In the genomic region with DNA sequence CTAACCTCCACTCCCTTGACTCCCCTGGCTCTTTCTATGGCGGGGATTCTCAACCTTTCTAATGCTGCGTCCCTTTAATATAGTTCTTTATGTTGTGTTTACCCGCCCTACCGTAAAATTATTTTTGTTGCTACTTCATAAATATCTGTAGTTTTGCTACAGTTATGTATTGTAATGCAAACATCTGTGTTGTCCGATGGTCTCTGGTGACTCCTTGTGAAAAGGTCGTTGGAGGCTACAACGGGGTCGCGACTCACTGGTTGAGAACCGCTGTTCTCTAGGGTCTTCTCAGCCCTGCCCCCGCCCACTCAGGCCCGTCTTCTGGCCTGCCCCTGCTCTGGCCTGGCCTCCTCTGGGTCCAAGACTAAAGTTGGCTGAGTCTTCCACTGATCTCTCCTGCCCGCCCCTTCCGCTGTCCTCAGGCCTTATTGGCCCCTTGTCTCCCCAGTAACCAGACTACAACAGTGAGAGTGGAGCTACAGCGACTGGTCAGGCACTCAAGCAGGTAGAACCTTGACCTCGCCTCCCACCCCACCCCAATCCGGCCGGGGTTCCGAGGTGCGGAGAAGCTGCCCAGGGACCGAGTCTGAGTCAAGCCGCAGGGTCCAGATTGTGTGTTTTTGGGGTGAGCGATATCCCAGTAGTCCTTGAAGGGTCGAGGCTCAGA, we compare ENCODE assay signal across 7 mouse cellular contexts. TPM values are rescaled to one million over a fixed set of nuclear protein-coding genes. Genes with fewer than 3 reads are reported as not detected.
A peak's percentile ranks its signal among the peaks of the same experiment; 100 is the strongest.
DNase-seq lines count a peak whose midpoint lies in the region; ATAC-seq and TF ChIP-seq lines count a peak whose summit lies in the region.

A gene (plus strand): TSS at position 311 of the 667 bp plus-strand sequence.

- TF ChIP-seq CTCF in brain, embryonic 14.5 days (IDR thresholded peaks at IDR 0.05; ENCODE audit: borderline replicate concordance, extremely low read depth, insufficient read depth, insufficient read length): no peak

- H3K4me1 ChIP-seq in forebrain, embryonic 14.5 days (ENCODE audit: control insufficient read depth, insufficient read depth, low read length): peaks cover 6% of the 10 kb centered on the region
- H3K4me1 ChIP-seq in megakaryocyte, embryonic 14.5 days: peaks cover 59% of the 10 kb centered on the region

- peak within 1 kb of the TSS; percentile 52 for H3K4me2 ChIP-seq in forebrain, embryonic 14.5 days (ENCODE audit: low read length)

- peak within 1 kb of the TSS; percentile 63; the same call in 1 of the 2 replicates for H3K27ac ChIP-seq in forebrain, embryonic 14.5 days (ENCODE audit: low read depth, low read length)

- H3K27me3 ChIP-seq in forebrain, embryonic 14.5 days (replicated peaks; ENCODE audit: control insufficient read depth, insufficient read depth, low read length): no peaks in the 10 kb centered on the region
- no peaks in the 10 kb centered on the region for H3K27me3 ChIP-seq in megakaryocyte, embryonic 14.5 days (replicated peaks)

- TF ChIP-seq POLR2A in brain, embryonic 14.5 days (IDR thresholded peaks at IDR 0.05; ENCODE audit: borderline replicate concordance, extremely low read depth, insufficient read depth, insufficient read length, poor library complexity, severe bottlenecking): no peak

- H3K9ac ChIP-seq in forebrain, embryonic 14.5 days (ENCODE audit: low read length): peak within 1 kb of the TSS; percentile 53

- peak within 1 kb of the TSS; percentile 37 for H3K4me3 ChIP-seq in forebrain, embryonic 14.5 days (ENCODE audit: low read depth, low read length)
- H3K4me3 ChIP-seq in megakaryocyte, embryonic 14.5 days (replicated peaks): peak within 1 kb of the TSS; percentile 93

- H3K9me3 ChIP-seq in forebrain, embryonic 14.5 days (replicated peaks; ENCODE audit: control insufficient read depth, low read length): no peaks in the 10 kb centered on the region
- peaks cover 26% of the 10 kb centered on the region for H3K9me3 ChIP-seq in megakaryocyte, embryonic 14.5 days

- H3K36me3 ChIP-seq in forebrain, embryonic 14.5 days (ENCODE audit: control insufficient read depth, insufficient read depth, low read length): no peaks in the 10 kb centered on the region
- H3K36me3 ChIP-seq in megakaryocyte, embryonic 14.5 days (replicated peaks; ENCODE audit: low read length): peaks cover 22% of the 10 kb centered on the region

- WGBS in forebrain, embryonic 14.5 days: 7% methylated on average over 24 of the region's 24 CpGs

- ATAC-seq in forebrain, embryonic 14.5 days: peak; percentile 33; the same call in 1 of the 2 replicates

- peak; percentile 25 for DNase-seq in T-cell, adult 2 months (ENCODE audit: low spot score)
- peak; percentile 49 for DNase-seq in brain, embryonic 14.5 days (ENCODE audit: low read depth)
- peak; percentile 25 for DNase-seq in forebrain, embryonic 14.5 days (ENCODE audit: low spot score)
- peak; percentile 84 for DNase-seq in heart, postnatal 4 days
- peak; percentile 59 for DNase-seq in layer of hippocampus, adult 9-11 months
- DNase-seq in skeletal muscle tissue, adult 2 months (ENCODE audit: low read depth, low spot score): peak; percentile 81

RNA-seq across cellular contexts. Expression of the gene that starts here (rescaled TPM):
- 5.8 and 7.6 TPM in 2 replicates for polyA plus RNA-seq in brain, embryonic 14.5 days (2012; rRNA removed)
- 2.6 and 2.7 TPM in 2 replicates for polyA plus RNA-seq in forebrain, embryonic 14.5 days (2014; fragmentation: Nextera tagmentation; extraction: Ambion mirVana)
- total RNA-seq in heart, postnatal 4 days (2021): 1 to 10 TPM; 1.6 TPM
- polyA plus RNA-seq in megakaryocyte, embryonic 14.5 days (2012; ENCODE audit: insufficient read depth, low replicate concordance): 0.82 TPM in 1 of 2 replicates, not detected in the other

Comparison
In these comparisons a context has a peak if more than half of its experiments do, and no peak if none do; other contexts are left out.
1. Peak in every context shown above with its lines: DNase-seq, ATAC-seq, H3K4me3 ChIP-seq and H3K27ac ChIP-seq.
2. DNase-seq: peak in every context shown above with its lines; median percentile 84 in heart, postnatal 4 days; 81 in skeletal muscle tissue, adult 2 months; 59 in layer of hippocampus, adult 9-11 months; 49 in brain, embryonic 14.5 days; 25 in T-cell, adult 2 months; 25 in forebrain, embryonic 14.5 days.